Mouse (Mus musculus) duodenum, adult 2 months (tissue): ENCODE data around the gene Snta1. TPM values are rescaled to one million over a fixed set of nuclear protein-coding genes. Genes with fewer than 3 reads are reported as not detected.

ENCODE experiments used
- polyA plus RNA-seq: library from polyadenylated mRNA; depleted of rRNA; stranded (reverse); fragments of >200 nt; gene quantifications from 2 replicates; pipeline ENCODE4 v1.2.3, GENCODE M21; 2012; ENCODE audit warnings: low replicate concordance; rRNA removed

Snta1 gene
- 16.9 and 38.8 TPM in 2 replicates for polyA plus RNA-seq

GRCm38 (mm10) chr2:154407643-154408445 is at the start of gene Snta1:
Gene Snta1, minus strand, starts transcription at chr2:154408099.

DNA sequence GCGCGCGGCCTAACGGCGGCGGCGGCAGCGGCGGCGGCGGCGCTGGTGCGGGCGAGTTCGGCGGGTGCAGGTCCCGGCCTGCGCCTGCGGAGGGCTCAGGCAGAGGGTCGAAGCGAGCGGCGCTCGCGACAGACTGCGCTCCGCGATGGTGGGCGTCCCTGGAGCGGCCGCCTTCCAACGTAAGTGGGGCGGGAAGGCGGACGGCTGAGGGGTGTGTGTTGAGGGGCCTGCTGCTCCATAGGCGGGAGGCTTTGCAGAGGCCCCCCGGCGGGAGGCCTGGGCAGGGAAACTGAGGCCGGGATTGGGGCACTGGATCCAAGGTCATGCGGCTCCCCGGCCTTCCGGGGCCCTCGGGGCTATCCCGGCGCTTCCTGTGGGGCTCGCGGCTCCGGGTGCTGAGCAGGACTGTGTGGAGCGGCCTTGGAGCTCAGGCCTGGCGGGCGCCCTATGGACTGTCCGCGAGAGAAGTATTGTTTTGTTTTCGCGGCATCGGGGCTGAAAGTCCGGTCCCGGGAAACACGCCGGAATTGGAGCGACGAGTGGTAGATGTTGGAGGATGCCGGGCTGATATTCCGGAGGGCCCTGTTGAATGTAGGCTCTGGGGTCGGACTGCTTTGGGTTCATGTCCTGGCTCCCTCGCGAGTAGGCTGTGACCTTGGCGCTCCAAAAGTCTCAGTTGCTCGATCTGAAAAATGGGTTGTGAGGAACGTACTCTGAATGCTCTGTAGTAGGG is 28.7 kb upstream of the Snta1 start, which contains the start of gene Cbfa2t2:
Gene Cbfa2t2 (plus strand): TSS at position 24 of the 733 bp plus-strand sequence.

DNA sequence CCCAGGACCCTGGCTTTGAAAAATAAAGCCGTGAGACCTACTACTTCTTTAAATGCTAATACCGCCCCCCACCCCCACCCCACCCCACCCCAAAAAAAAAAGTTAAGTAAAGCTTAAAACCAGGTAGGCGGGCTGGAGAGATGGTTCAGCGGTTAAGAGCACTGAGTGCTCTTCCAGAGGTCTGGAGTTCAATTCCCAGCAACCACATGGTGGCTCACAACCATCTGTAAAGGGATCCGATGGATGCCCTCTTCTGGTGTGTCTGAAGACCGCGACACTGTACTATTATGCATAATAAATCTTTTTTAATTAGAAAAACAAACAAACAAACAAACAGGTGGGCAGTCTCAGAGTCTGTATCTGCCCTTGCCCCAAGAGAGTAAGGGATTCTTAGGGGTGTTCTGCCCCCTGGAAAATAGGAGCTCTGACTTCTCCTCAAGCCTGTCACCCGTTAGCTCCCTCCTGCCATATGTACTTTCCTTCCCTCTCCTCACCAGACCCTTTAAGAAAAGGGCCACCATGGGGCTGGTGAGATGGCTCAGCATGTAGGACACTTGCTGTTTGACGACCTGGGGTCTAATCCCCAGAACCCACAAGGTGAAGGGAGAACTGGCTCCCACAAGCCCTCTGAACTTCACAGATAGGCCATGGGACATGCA is 34.9 kb downstream of the Snta1 start, which contains the start of gene Cdk5rap1:
Gene Cdk5rap1 (minus strand): TSS at position 169 of the 659 bp plus-strand sequence.

Other genes starting within 250 kb of the Snta1 start
- not detected in 2 replicates for gene Bpifa5, start 245.5 kb downstream of the Snta1 start, polyA plus RNA-seq
- gene Bpifb1, start 217.3 kb downstream of the Snta1 start, polyA plus RNA-seq, result 0.13 and 0.28 TPM in 2 replicates
- gene Bpifb5, start 184.4 kb downstream of the Snta1 start, polyA plus RNA-seq, result 0.09 TPM in 1 of 2 replicates, not detected in the other
- not detected in 2 replicates for gene Bpifb9a, start 150.2 kb downstream of the Snta1 start, polyA plus RNA-seq
- gene Bpifb9b, start 100.9 kb downstream of the Snta1 start, polyA plus RNA-seq, result not detected in 2 replicates
- 3.9 and 4.2 TPM in 2 replicates for gene Cdk5rap1, start 35.1 kb downstream of the Snta1 start, polyA plus RNA-seq
- gene Cbfa2t2, start 28.4 kb upstream of the Snta1 start, polyA plus RNA-seq, result 3.5 and 3.9 TPM in 2 replicates
- 0.21 and 1.0 TPM in 2 replicates for gene 1700003F12Rik, start 139.0 kb upstream of the Snta1 start, polyA plus RNA-seq
- gene Actl10, start 143.7 kb upstream of the Snta1 start, polyA plus RNA-seq, result 0.07 and 0.27 TPM in 2 replicates
- 0.31 and 0.44 TPM in 2 replicates for gene Necab3, start 150.8 kb upstream of the Snta1 start, polyA plus RNA-seq
- 6.4 and 8.0 TPM in 2 replicates for gene E2f1, start 161.8 kb upstream of the Snta1 start, polyA plus RNA-seq
- 32.7 and 43.8 TPM in 2 replicates for gene Pxmp4, start 195.6 kb upstream of the Snta1 start, polyA plus RNA-seq
- 3.0 and 3.9 TPM in 2 replicates for gene Zfp341, start 205.2 kb upstream of the Snta1 start, polyA plus RNA-seq
- 0.33 and 0.58 TPM in 2 replicates for gene 4930519P11Rik, start 205.3 kb upstream of the Snta1 start, polyA plus RNA-seq
- gene Chmp4b, start 243.6 kb upstream of the Snta1 start, polyA plus RNA-seq, result 89.8 and 102 TPM in 2 replicates